Mouse (Mus musculus): ENCODE data around the gene Ogfod1. TPM values are rescaled to one million over a fixed set of nuclear protein-coding genes. Genes with fewer than 3 reads are reported as not detected.

Ogfod1 gene
- polyA plus RNA-seq, 1 experiment from 2014 or later, result 13.2 TPM

GRCm38 (mm10) chr8:94047845-94048244 is 10.8 kb downstream of the Ogfod1 start:
- Histone ChIP-seq H3K36me3 (ENCODE audit: control insufficient read depth, insufficient read depth, low read length) (peaks cover 5% of the 10 kb centered on the region; the same call in 1 of the 2 replicates), H3K27ac (ENCODE audit: low read depth, low read length) (no peak overlapping the region), H3K9me3 (ENCODE audit: control insufficient read depth, low read length) (no peaks in the 10 kb centered on the region), H3K4me2 (no peak overlapping the region), H3K4me1 (replicated peaks; ENCODE audit: control insufficient read depth, insufficient read depth, low read length) (no peaks in the 10 kb centered on the region), H3K27me3 (replicated peaks; ENCODE audit: control insufficient read depth, insufficient read depth, low read length) (no peaks in the 10 kb centered on the region), H3K4me3 (ENCODE audit: low read depth, low read length) (no peak overlapping the region), H3K9ac (ENCODE audit: low read depth, low read length) (no peak overlapping the region)
- DNase-seq (ENCODE audit: low spot score) (no peak), ATAC-seq (replicated peaks; ENCODE audit: low FRiP score) (no peak)
- WGBS, result 91% methylated on average over 2 of the region's 2 CpGs

GRCm38 (mm10) chr8:94052696-94053095 is 15.7 kb downstream of the Ogfod1 start:
- no peak overlapping the region for H3K4me3 ChIP-seq (ENCODE audit: low read depth, low read length)
- H3K36me3 ChIP-seq (ENCODE audit: control insufficient read depth, insufficient read depth, low read length), result peaks cover 9% of the 10 kb centered on the region; the same call in 1 of the 2 replicates
- no peaks in the 10 kb centered on the region for H3K9me3 ChIP-seq (ENCODE audit: control insufficient read depth, low read length)
- no peak overlapping the region for H3K4me2 ChIP-seq
- 86% methylated on average over 12 of the region's 12 CpGs for WGBS
- no peaks in the 10 kb centered on the region for H3K27me3 ChIP-seq (replicated peaks; ENCODE audit: control insufficient read depth, insufficient read depth, low read length)
- H3K4me1 ChIP-seq (replicated peaks; ENCODE audit: control insufficient read depth, insufficient read depth, low read length), result no peaks in the 10 kb centered on the region
- H3K9ac ChIP-seq (ENCODE audit: low read depth, low read length), result no peak overlapping the region
- no peak overlapping the region for H3K27ac ChIP-seq (ENCODE audit: low read depth, low read length)
- ATAC-seq (replicated peaks; ENCODE audit: low FRiP score) (no peak), DNase-seq (ENCODE audit: low spot score) (no peak)

GRCm38 (mm10) chr8:94057157-94057854 is 20.3 kb downstream of the Ogfod1 start:
- H3K27ac ChIP-seq (ENCODE audit: low read depth, low read length), result no peak overlapping the region
- H3K4me3 ChIP-seq (ENCODE audit: low read depth, low read length), result no peak overlapping the region
- H3K9ac ChIP-seq (ENCODE audit: low read depth, low read length), result no peak overlapping the region
- peaks cover 18% of the 10 kb centered on the region; the same call in 1 of the 2 replicates for H3K36me3 ChIP-seq (ENCODE audit: control insufficient read depth, insufficient read depth, low read length)
- DNase-seq (ENCODE audit: low spot score), result no peak
- H3K27me3 ChIP-seq (replicated peaks; ENCODE audit: control insufficient read depth, insufficient read depth, low read length), result no peaks in the 10 kb centered on the region
- H3K4me1 ChIP-seq (replicated peaks; ENCODE audit: control insufficient read depth, insufficient read depth, low read length), result no peaks in the 10 kb centered on the region
- no peak overlapping the region for H3K4me2 ChIP-seq
- WGBS, result 68% methylated on average over 6 of the region's 6 CpGs
- H3K9me3 ChIP-seq (ENCODE audit: control insufficient read depth, low read length), result no peaks in the 10 kb centered on the region
- no peak for ATAC-seq (replicated peaks; ENCODE audit: low FRiP score)

DNA sequence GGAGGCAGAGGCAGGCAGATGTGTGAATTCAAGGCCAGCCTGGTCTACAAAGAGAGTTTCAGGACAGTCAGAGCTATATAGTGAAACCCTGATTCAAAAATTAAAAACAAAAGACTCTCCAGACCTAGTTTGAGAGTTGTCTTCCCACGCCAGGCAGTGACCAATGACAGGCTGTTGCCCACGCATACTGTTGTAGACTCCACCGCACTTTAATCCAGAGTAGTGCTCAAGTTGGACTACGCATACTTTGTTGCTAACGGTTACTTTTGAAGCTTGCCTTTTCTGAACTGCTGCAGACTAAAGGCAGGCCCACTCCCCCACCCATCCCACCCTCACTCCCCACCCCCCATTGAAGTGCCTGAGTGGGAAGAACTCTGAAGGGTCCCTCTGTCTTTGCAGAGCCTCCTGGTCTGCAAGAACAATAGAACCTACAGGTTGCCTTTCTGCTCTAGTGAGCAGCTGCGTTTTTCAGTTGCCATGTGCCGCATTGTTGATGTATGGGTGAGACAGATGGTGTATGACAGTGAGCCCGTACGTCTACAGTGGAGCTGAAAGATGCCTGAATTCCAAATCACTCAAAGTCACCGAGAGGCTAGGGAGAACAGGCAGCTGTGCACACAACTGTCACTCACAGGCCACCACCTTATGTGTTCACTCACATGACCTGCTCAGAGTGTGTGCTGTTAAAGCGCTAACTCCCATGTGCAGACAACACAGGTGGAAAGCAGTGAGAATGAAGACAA is 29.3 kb downstream of the Ogfod1 start:
- Histone ChIP-seq H3K27ac (ENCODE audit: low read depth, low read length) (no peak overlapping the region), H3K9ac (ENCODE audit: low read depth, low read length) (no peak overlapping the region), H3K36me3 (ENCODE audit: control insufficient read depth, insufficient read depth, low read length) (peaks cover 4% of the 10 kb centered on the region; the same call in 1 of the 2 replicates), H3K9me3 (ENCODE audit: control insufficient read depth, low read length) (no peaks in the 10 kb centered on the region), H3K27me3 (replicated peaks; ENCODE audit: control insufficient read depth, insufficient read depth, low read length) (no peaks in the 10 kb centered on the region), H3K4me3 (ENCODE audit: low read depth, low read length) (no peak overlapping the region), H3K4me1 (replicated peaks; ENCODE audit: control insufficient read depth, insufficient read depth, low read length) (no peaks in the 10 kb centered on the region), H3K4me2 (no peak overlapping the region)
- WGBS, result 85% methylated on average over 11 of the region's 11 CpGs
- DNase-seq (ENCODE audit: low spot score) (no peak), ATAC-seq (replicated peaks; ENCODE audit: low FRiP score) (no peak)

GRCm38 (mm10) chr8:94068793-94069192 is 31.8 kb downstream of the Ogfod1 start:
- H3K27me3 ChIP-seq (replicated peaks; ENCODE audit: control insufficient read depth, insufficient read depth, low read length), result no peaks in the 10 kb centered on the region
- ATAC-seq (replicated peaks; ENCODE audit: low FRiP score) (no peak), DNase-seq (ENCODE audit: low spot score) (no peak)
- no peak overlapping the region for H3K9ac ChIP-seq (ENCODE audit: low read depth, low read length)
- no peak overlapping the region for H3K4me3 ChIP-seq (ENCODE audit: low read depth, low read length)
- no peak overlapping the region for H3K27ac ChIP-seq (ENCODE audit: low read depth, low read length)
- WGBS, result 93% methylated on average over 7 of the region's 7 CpGs
- peaks cover 2% of the 10 kb centered on the region; the same call in 1 of the 2 replicates for H3K36me3 ChIP-seq (ENCODE audit: control insufficient read depth, insufficient read depth, low read length)
- H3K9me3 ChIP-seq (ENCODE audit: control insufficient read depth, low read length), result no peaks in the 10 kb centered on the region
- H3K4me1 ChIP-seq (replicated peaks; ENCODE audit: control insufficient read depth, insufficient read depth, low read length), result no peaks in the 10 kb centered on the region
- H3K4me2 ChIP-seq, result no peak overlapping the region

DNA sequence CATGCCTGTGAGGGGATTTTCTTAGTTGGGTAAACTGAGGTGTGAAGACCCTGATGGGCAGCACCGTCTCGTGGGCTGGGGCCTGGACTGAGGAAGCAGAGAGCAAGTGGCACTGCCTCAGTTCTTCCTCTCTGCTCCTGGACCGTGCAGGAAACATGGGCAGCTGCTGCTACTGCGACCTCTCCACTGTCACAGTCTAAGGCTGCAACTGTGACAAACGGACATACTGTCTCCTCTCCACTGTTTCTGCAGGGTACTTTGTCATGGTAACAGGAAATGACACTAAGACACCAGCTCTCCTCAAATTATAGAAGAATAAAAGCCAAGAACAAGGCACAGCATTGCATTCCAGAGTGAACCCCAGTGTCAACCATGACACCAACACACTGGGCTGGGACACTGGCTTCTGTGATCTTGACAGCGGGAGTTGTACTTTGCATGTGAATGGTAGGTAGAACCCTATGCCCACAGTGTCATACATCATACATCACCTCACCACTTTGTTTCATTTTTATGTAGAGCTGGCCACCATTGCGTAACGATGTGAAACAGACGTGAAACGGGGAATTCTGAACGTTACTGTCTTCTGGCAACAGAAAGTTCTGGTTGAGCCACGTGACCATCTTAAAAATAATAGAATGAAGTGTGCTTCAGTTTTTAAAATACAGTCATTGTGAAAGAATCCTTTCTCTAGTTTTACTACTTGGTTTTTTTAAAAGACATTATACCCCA is 39.6 kb downstream of the Ogfod1 start:
- H3K4me3 ChIP-seq (ENCODE audit: low read depth, low read length), result no peak overlapping the region
- no peaks in the 10 kb centered on the region for H3K36me3 ChIP-seq (ENCODE audit: control insufficient read depth, insufficient read depth, low read length)
- 82% methylated on average over 12 of the region's 12 CpGs for WGBS
- no peaks in the 10 kb centered on the region for H3K27me3 ChIP-seq (replicated peaks; ENCODE audit: control insufficient read depth, insufficient read depth, low read length)
- no peak for DNase-seq (ENCODE audit: low spot score)
- H3K9me3 ChIP-seq (ENCODE audit: control insufficient read depth, low read length), result no peaks in the 10 kb centered on the region
- H3K9ac ChIP-seq (ENCODE audit: low read depth, low read length), result no peak overlapping the region
- H3K4me1 ChIP-seq (replicated peaks; ENCODE audit: control insufficient read depth, insufficient read depth, low read length), result no peaks in the 10 kb centered on the region
- no peak overlapping the region for H3K4me2 ChIP-seq
- H3K27ac ChIP-seq (ENCODE audit: low read depth, low read length), result no peak overlapping the region
- no peak for ATAC-seq (replicated peaks; ENCODE audit: low FRiP score)

DNA sequence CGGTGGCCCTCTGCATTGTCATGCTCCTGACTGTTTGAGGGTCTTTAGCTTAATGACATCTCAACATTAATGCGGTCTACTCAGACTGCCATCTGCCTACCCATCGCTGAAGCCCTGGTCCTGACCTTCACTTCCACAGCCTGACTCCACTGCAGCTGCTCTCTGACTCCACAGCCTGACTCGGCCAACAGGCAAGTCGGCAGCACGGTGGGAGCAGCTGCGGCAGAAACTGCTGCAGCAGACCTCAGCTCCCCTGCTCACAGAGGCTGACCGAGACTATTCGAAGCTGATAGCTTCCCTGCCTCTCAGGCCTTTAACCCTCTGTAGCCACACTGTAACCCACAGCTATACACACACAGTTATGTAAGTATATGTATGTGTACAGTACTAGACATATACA is 51.0 kb downstream of the Ogfod1 start:
- DNase-seq (ENCODE audit: low spot score) (no peak), ATAC-seq (replicated peaks; ENCODE audit: low FRiP score) (no peak)
- no peaks in the 10 kb centered on the region for H3K9me3 ChIP-seq (ENCODE audit: control insufficient read depth, low read length)
- no peak overlapping the region for H3K4me2 ChIP-seq
- no peak overlapping the region for H3K9ac ChIP-seq (ENCODE audit: low read depth, low read length)
- no peaks in the 10 kb centered on the region for H3K27me3 ChIP-seq (replicated peaks; ENCODE audit: control insufficient read depth, insufficient read depth, low read length)
- no peaks in the 10 kb centered on the region for H3K4me1 ChIP-seq (replicated peaks; ENCODE audit: control insufficient read depth, insufficient read depth, low read length)
- 84% methylated on average over 9 of the region's 9 CpGs for WGBS
- H3K36me3 ChIP-seq (ENCODE audit: control insufficient read depth, insufficient read depth, low read length), result no peaks in the 10 kb centered on the region
- no peak overlapping the region for H3K4me3 ChIP-seq (ENCODE audit: low read depth, low read length)
- no peak overlapping the region for H3K27ac ChIP-seq (ENCODE audit: low read depth, low read length)

GRCm38 (mm10) chr8:94089715-94090114 is 52.7 kb downstream of the Ogfod1 start:
- Histone ChIP-seq H3K36me3 (ENCODE audit: control insufficient read depth, insufficient read depth, low read length) (no peaks in the 10 kb centered on the region), H3K4me3 (ENCODE audit: low read depth, low read length) (no peak overlapping the region), H3K9ac (ENCODE audit: low read depth, low read length) (no peak overlapping the region), H3K27ac (ENCODE audit: low read depth, low read length) (no peak overlapping the region), H3K4me2 (no peak overlapping the region), H3K27me3 (replicated peaks; ENCODE audit: control insufficient read depth, insufficient read depth, low read length) (no peaks in the 10 kb centered on the region), H3K4me1 (replicated peaks; ENCODE audit: control insufficient read depth, insufficient read depth, low read length) (no peaks in the 10 kb centered on the region), H3K9me3 (ENCODE audit: control insufficient read depth, low read length) (no peaks in the 10 kb centered on the region)
- 71% methylated on average over 6 of the region's 6 CpGs for WGBS
- ATAC-seq (replicated peaks; ENCODE audit: low FRiP score), result no peak
- no peak for DNase-seq (ENCODE audit: low spot score)

All from liver, embryonic 11.5 days (tissue).